Mouse (Mus musculus) spleen, adult 2 months (tissue): Measurements from ENCODE around the gene Ccng2. TPM values are rescaled to one million over a fixed set of nuclear protein-coding genes. Genes with fewer than 3 reads are reported as not detected.

Experiments
- DNase-seq, 2 experiments: peaks; one replicate each; pipeline versions ENCODE4 v3.0.0 to v3.0.0-alpha.2; 2012 to 2021; ENCODE audit warnings: low spot score in 2 of 2, low read depth in 1 of 2
- H3K27ac ChIP-seq: fragments of 200-500 bp; 2 replicates; pipeline ENCODE4 v1.5.1; 2012; ENCODE audit warnings: low read length, inconsistent platforms; ENCODE audit not compliant: insufficient read depth
- H3K27me3 ChIP-seq: fragments of 200-500 bp; 2 replicates; pipeline ENCODE4 v1.6.1; 2012; ENCODE audit warnings: mild to moderate bottlenecking, moderate library complexity, low read length, inconsistent platforms; ENCODE audit not compliant: control insufficient read depth, insufficient read depth
- H3K36me3 ChIP-seq: fragments of 200-500 bp; 2 replicates; pipeline ENCODE4 v1.6.1; 2012; ENCODE audit warnings: mild to moderate bottlenecking, low read length, inconsistent platforms; ENCODE audit not compliant: control insufficient read depth, insufficient read depth
- H3K4me1 ChIP-seq: fragments of 200-500 bp; 2 replicates; pipeline ENCODE4 v1.6.1; 2011; ENCODE audit warnings: inconsistent platforms; ENCODE audit not compliant: control insufficient read depth, insufficient read depth, insufficient read length
- H3K4me3 ChIP-seq: fragments of 200-500 bp; 2 replicates; pipeline ENCODE4 v1.5.1; 2011; ENCODE audit warnings: mild to moderate bottlenecking, inconsistent platforms; ENCODE audit not compliant: insufficient read depth, insufficient read length; ENCODE audit errors: extremely low read depth
- CTCF ChIP-seq: fragments of 200-500 bp; IDR thresholded peaks from 2 replicates; pipeline ENCODE4 v1.5.1; 2011; ENCODE audit warnings: mild to moderate bottlenecking, inconsistent platforms; ENCODE audit not compliant: insufficient read depth, insufficient read length, insufficient replicate concordance; ENCODE audit errors: extremely low read depth
- POLR2A ChIP-seq: fragments of 200-500 bp; IDR thresholded peaks from 2 replicates; pipeline ENCODE4 v1.6.1; 2011; ENCODE audit warnings: low read depth, low read length, inconsistent platforms
- WGBS: fragments of 180-500 bp; shearing (Covaris S2); methylation state at CpG from one replicate; pipeline ENCODE4 v1.1.7; 2018; 5-methylcytosine and 5-hydroxymethylcytosine counted together
- polyA plus RNA-seq: library from polyadenylated mRNA; depleted of rRNA; stranded (reverse); fragments of >200 nt; gene quantifications from 2 replicates; pipeline ENCODE4 v1.2.3, GENCODE M21; 2012

Gene Ccng2
- polyA plus RNA-seq, 1 experiment = 51.3 TPM

DNA sequence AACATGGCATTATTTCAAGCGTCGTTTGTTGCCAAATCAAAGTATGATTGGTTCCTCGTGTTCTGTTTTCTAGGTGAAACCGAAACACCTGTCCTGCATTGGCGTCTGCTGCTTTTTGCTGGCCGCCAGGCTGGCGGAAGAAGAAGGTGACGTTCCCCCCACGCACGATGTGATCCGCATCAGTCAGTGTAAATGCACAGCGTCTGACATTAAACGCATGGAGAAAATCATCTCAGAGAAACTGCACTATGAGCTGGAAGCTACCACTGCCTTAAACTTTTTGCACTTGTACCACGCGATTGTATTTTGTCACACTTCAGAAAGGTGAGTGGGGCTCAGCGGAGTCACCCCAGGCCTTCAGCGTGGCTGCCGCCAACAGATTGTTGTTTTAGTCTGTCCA lies 3.7 kb downstream of the Ccng2 start:
- no peak overlapping the region for H3K4me3 ChIP-seq
- H3K36me3 ChIP-seq = peaks cover 43% of the 10 kb centered on the region
- H3K27ac ChIP-seq = no peak overlapping the region
- WGBS = 89% methylated on average over 18 of the region's 18 CpGs
- H3K4me1 ChIP-seq = peaks cover 2% of the 10 kb centered on the region; the same call in 1 of the 2 replicates
- DNase-seq = no peak
- no peak for TF ChIP-seq CTCF
- no peak for TF ChIP-seq POLR2A
- no peaks in the 10 kb centered on the region for H3K27me3 ChIP-seq

DNA sequence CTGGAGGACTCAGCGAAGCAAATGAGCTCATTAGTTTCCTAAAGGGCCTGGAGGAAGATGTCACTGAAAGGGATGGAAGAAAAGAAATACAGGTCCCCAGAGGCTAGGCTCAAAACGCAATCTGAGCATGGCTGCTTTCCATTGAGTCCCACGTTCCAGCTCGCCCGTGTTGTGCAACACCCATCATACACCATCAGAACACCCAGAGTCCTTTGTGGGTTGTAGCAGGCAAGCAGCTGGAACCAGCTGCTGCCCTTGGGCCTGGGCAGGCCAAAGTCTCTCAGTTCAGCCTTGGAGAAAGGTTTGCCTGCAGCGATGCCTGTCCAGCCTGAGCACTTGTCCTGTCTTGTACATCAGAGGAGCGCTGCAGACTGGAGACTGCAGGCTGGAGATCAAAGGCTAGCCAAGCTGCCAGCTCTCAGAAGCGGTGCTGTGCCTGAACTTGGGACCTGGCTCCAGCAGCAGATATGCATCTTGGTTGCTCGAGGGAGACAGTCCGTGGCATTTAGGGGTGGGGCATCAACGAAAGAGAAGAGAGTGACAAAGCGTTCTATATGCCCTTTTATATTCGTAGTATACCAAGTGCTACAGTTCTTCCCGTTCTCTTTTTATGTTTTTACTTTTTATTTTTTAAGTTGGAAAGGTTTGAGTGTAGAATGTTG lies 15.5 kb downstream of the Ccng2 start:
- H3K27me3 ChIP-seq = no peaks in the 10 kb centered on the region
- no peaks in the 10 kb centered on the region; the same call in 1 of the 2 replicates for H3K36me3 ChIP-seq
- WGBS = 82% methylated on average over 14 of the region's 14 CpGs
- no peak overlapping the region for H3K4me3 ChIP-seq
- no peak for DNase-seq
- no peaks in the 10 kb centered on the region for H3K4me1 ChIP-seq
- H3K27ac ChIP-seq = no peak overlapping the region
- no peak for TF ChIP-seq CTCF
- TF ChIP-seq POLR2A = no peak

DNA sequence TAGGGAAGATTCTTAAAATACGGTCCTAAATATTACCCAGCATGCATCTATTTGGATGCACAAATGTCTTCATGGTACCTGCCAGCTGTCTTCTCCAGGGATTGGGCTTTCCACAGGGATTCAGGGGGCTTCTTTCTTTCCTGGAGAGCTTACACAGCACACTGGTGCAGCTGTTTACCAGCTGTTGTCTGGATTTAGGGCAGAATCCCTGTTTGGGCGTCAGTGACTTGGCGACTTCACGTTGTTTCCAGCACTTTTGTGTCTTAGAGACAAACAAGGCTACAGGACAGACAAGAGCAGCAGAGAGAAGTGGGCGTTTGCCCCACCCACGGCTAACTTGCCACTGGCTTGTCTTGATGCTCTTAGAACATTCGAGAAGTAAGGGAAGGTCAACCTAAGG lies 16.1 kb downstream of the Ccng2 start:
- no peaks in the 10 kb centered on the region for H3K4me1 ChIP-seq
- no peak overlapping the region for H3K27ac ChIP-seq
- H3K4me3 ChIP-seq = no peak overlapping the region
- no peak for TF ChIP-seq POLR2A
- no peak for TF ChIP-seq CTCF
- H3K27me3 ChIP-seq = no peaks in the 10 kb centered on the region
- DNase-seq = no peak
- no peaks in the 10 kb centered on the region for H3K36me3 ChIP-seq
- WGBS = 91% methylated on average over 7 of the region's 7 CpGs

DNA sequence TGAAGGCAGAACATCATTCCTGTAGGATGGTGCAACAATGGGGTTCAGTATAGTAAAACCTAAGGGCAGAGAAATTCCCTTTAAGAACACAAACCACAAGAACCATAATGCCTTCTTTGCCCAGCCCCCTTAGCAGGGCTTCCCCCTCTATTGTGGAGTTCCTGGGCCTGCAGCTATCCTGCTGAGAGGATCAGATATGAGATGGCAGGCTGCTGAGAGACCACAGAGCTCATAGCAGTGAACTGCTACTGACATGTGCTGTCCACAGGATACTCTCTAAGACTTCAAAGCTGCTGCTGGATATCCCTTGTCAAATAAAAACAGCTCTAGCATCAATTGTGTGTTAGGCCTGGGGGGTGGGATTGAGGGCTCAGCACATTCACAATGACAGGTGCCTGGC lies 21.5 kb downstream of the Ccng2 start:
- Histone ChIP-seq H3K4me1 (no peaks in the 10 kb centered on the region), H3K27ac (no peak overlapping the region), H3K4me3 (no peak overlapping the region), H3K36me3 (no peaks in the 10 kb centered on the region), H3K27me3 (no peaks in the 10 kb centered on the region)
- TF ChIP-seq CTCF (no peak), POLR2A (no peak)
- no peak for DNase-seq

DNA sequence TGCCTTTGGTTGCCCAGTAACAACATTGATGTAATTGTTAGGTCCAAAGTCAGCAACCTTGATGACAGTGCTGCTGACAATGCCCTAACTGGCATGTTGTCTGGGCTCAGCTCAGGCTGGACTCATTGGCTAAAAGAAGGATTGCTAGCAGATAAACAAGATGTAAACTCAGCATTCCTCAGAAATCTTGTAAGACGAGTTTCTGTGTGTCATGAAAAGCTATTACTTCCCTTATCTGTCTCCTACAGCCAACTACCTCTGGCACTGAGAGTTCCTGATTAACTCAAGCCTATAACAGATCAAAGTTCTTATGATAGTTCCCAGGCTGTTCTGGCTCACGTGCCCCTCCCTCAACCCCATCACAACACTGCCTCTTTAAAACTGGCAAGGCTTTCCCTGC lies 23.2 kb downstream of the Ccng2 start:
- Histone ChIP-seq H3K27ac (no peak overlapping the region), H3K4me3 (no peak overlapping the region), H3K4me1 (no peaks in the 10 kb centered on the region), H3K36me3 (no peaks in the 10 kb centered on the region), H3K27me3 (no peaks in the 10 kb centered on the region)
- no peak for DNase-seq
- TF ChIP-seq CTCF (no peak), POLR2A (no peak)
- WGBS = 36% methylated on average over 2 of the region's 2 CpGs

DNA sequence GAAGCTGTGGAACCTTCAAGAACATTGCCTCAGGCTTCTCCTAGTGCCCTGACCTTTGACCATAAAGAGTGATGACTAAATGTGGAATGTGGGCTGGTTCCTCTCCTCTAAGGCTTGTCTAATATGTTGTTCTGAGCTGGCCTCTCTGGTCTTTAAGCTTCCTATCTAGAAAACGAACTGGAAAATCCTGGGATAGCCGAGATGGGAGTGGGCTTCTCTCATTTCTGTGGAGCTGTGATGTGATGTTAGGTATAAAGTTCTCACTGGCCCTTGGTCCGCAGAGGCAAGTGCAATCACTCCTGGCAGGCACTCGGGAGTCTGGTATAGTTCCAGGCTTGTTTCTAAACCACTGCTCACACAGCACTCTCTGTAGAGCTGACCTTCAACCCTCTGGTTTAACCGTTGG lies 29.3 kb downstream of the Ccng2 start:
- no peak overlapping the region for H3K27ac ChIP-seq
- no peak for TF ChIP-seq CTCF
- TF ChIP-seq POLR2A = no peak
- H3K4me1 ChIP-seq = no peaks in the 10 kb centered on the region
- H3K36me3 ChIP-seq = no peaks in the 10 kb centered on the region
- H3K4me3 ChIP-seq = no peak overlapping the region
- H3K27me3 ChIP-seq = no peaks in the 10 kb centered on the region
- no peak for DNase-seq
- 73% methylated on average over 5 of the region's 5 CpGs for WGBS

DNA sequence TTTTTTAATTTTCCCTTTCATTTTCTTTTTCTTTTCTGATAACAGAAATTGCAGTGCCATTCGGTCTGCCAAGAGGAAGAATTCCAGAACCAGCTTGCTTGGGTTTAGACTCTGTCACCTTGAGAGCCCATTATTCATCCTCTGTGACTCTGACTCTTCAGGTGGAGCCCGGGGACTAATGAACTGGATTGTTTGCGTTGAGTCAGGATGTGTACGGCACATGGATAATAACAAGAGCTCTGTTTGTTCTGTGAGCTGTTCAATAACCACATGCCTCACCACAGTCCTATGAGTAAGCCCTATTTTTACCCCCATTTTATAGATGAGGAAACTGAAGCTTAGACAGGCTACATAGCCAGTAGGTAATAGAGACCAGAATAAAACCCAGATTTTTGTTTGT lies 29.7 kb downstream of the Ccng2 start:
- no peaks in the 10 kb centered on the region for H3K36me3 ChIP-seq
- no peak for TF ChIP-seq POLR2A
- TF ChIP-seq CTCF = no peak
- no peak overlapping the region for H3K4me3 ChIP-seq
- no peaks in the 10 kb centered on the region for H3K27me3 ChIP-seq
- DNase-seq = no peak
- WGBS = 83% methylated on average over 4 of the region's 4 CpGs
- no peak overlapping the region for H3K27ac ChIP-seq
- no peaks in the 10 kb centered on the region for H3K4me1 ChIP-seq
